Mouse (Mus musculus): ENCODE measurements around the gene Sema4d. TPM values are rescaled to one million over a fixed set of nuclear protein-coding genes. Genes with fewer than 3 reads are reported as not detected.
A peak's percentile ranks its signal among the peaks of the same experiment; 100 is the strongest.

The Sema4d gene
- polyA plus RNA-seq, 1 experiment: 23.0 TPM

- TF ChIP-seq CTCF (IDR thresholded peaks at IDR 0.05; ENCODE audit: control insufficient read depth, insufficient read depth, low read length) (no peak), POLR2A (IDR thresholded peaks at IDR 0.05; ENCODE audit: borderline replicate concordance, control insufficient read depth, low read depth, low read length) (0 out of 2 replicates have a peak, but pooled peaks have one; percentile 38)
- H3K4me1 ChIP-seq (ENCODE audit: control insufficient read depth, insufficient read depth, low read length): peaks cover 5% of the 10 kb centered on the region
- peak overlapping the region; percentile 81 for H3K27ac ChIP-seq (ENCODE audit: control insufficient read depth, insufficient read depth, low read depth, low read length, poor library complexity)
- peak overlapping the region; percentile 87 for H3K4me3 ChIP-seq (replicated peaks; ENCODE audit: control insufficient read depth, low read depth, low read length)
- WGBS: 27% methylated on average over 11 of the region's 11 CpGs
Measured at GRCm38 (mm10) chr13:51792135-51792573, 1.4 kb downstream of the Sema4d start.

- Histone ChIP-seq H3K27ac (ENCODE audit: control insufficient read depth, insufficient read depth, low read depth, low read length, poor library complexity) (no peak overlapping the region), H3K4me1 (ENCODE audit: control insufficient read depth, insufficient read depth, low read length) (peaks cover 5% of the 10 kb centered on the region), H3K4me3 (replicated peaks; ENCODE audit: control insufficient read depth, low read depth, low read length) (peak overlapping the region; percentile 87)
- TF ChIP-seq POLR2A (IDR thresholded peaks at IDR 0.05; ENCODE audit: borderline replicate concordance, control insufficient read depth, low read depth, low read length): no peak
- TF ChIP-seq CTCF (IDR thresholded peaks at IDR 0.05; ENCODE audit: control insufficient read depth, insufficient read depth, low read length): no peak
- WGBS: 79% methylated on average over 3 of the region's 3 CpGs
Measured at GRCm38 (mm10) chr13:51791604-51792003, 1.9 kb downstream of the Sema4d start.

GRCm38 (mm10) chr13:51790793-51791192 lies 2.8 kb downstream of the Sema4d start:
- peak overlapping the region; percentile 14; the same call in 1 of the 2 replicates for H3K27ac ChIP-seq (ENCODE audit: control insufficient read depth, insufficient read depth, low read depth, low read length, poor library complexity)
- peaks cover 5% of the 10 kb centered on the region for H3K4me1 ChIP-seq (ENCODE audit: control insufficient read depth, insufficient read depth, low read length)
- 57% methylated on average over 5 of the region's 5 CpGs for WGBS
- TF ChIP-seq CTCF (IDR thresholded peaks at IDR 0.05; ENCODE audit: control insufficient read depth, insufficient read depth, low read length) (no peak), POLR2A (IDR thresholded peaks at IDR 0.05; ENCODE audit: borderline replicate concordance, control insufficient read depth, low read depth, low read length) (no peak)
- H3K4me3 ChIP-seq (replicated peaks; ENCODE audit: control insufficient read depth, low read depth, low read length): no peak overlapping the region

- no peak for TF ChIP-seq POLR2A (IDR thresholded peaks at IDR 0.05; ENCODE audit: borderline replicate concordance, control insufficient read depth, low read depth, low read length)
- TF ChIP-seq CTCF (IDR thresholded peaks at IDR 0.05; ENCODE audit: control insufficient read depth, insufficient read depth, low read length): no peak
- peaks cover 5% of the 10 kb centered on the region for H3K4me1 ChIP-seq (ENCODE audit: control insufficient read depth, insufficient read depth, low read length)
- WGBS: 80% methylated on average over 2 of the region's 2 CpGs
- H3K4me3 ChIP-seq (replicated peaks; ENCODE audit: control insufficient read depth, low read depth, low read length): no peak overlapping the region
- H3K27ac ChIP-seq (ENCODE audit: control insufficient read depth, insufficient read depth, low read depth, low read length, poor library complexity): no peak overlapping the region
Measured at GRCm38 (mm10) chr13:51787858-51788257, 5.7 kb downstream of the Sema4d start.

- TF ChIP-seq POLR2A (IDR thresholded peaks at IDR 0.05; ENCODE audit: borderline replicate concordance, control insufficient read depth, low read depth, low read length): no peak
- no peak for TF ChIP-seq CTCF (IDR thresholded peaks at IDR 0.05; ENCODE audit: control insufficient read depth, insufficient read depth, low read length)
- Histone ChIP-seq H3K4me1 (ENCODE audit: control insufficient read depth, insufficient read depth, low read length) (peaks cover 6% of the 10 kb centered on the region), H3K27ac (ENCODE audit: control insufficient read depth, insufficient read depth, low read depth, low read length, poor library complexity) (no peak overlapping the region), H3K4me3 (replicated peaks; ENCODE audit: control insufficient read depth, low read depth, low read length) (no peak overlapping the region)
- 82% methylated on average over 4 of the region's 4 CpGs for WGBS
Measured at GRCm38 (mm10) chr13:51786616-51787015, 6.9 kb downstream of the Sema4d start.

- peaks cover 9% of the 10 kb centered on the region for H3K4me1 ChIP-seq (ENCODE audit: control insufficient read depth, insufficient read depth, low read length)
- 54% methylated on average over 8 of the region's 8 CpGs for WGBS
Measured at GRCm38 (mm10) chr13:51784476-51784875, 9.1 kb downstream of the Sema4d start.

GRCm38 (mm10) chr13:51783857-51784256 lies 9.7 kb downstream of the Sema4d start:
- 85% methylated on average over 6 of the region's 6 CpGs for WGBS
- H3K4me3 ChIP-seq (replicated peaks; ENCODE audit: control insufficient read depth, low read depth, low read length): no peak overlapping the region
- peaks cover 12% of the 10 kb centered on the region for H3K4me1 ChIP-seq (ENCODE audit: control insufficient read depth, insufficient read depth, low read length)
- no peak overlapping the region for H3K27ac ChIP-seq (ENCODE audit: control insufficient read depth, insufficient read depth, low read depth, low read length, poor library complexity)
- TF ChIP-seq CTCF (IDR thresholded peaks at IDR 0.05; ENCODE audit: control insufficient read depth, insufficient read depth, low read length) (no peak), POLR2A (IDR thresholded peaks at IDR 0.05; ENCODE audit: borderline replicate concordance, control insufficient read depth, low read depth, low read length) (no peak)

More at GRCm38 (mm10) chr13:51784476-51784875, 9.1 kb downstream of the Sema4d start:
- no peak overlapping the region for H3K4me3 ChIP-seq (replicated peaks; ENCODE audit: control insufficient read depth, low read depth, low read length)
- no peak for TF ChIP-seq CTCF (IDR thresholded peaks at IDR 0.05; ENCODE audit: control insufficient read depth, insufficient read depth, low read length)
- no peak for TF ChIP-seq POLR2A (IDR thresholded peaks at IDR 0.05; ENCODE audit: borderline replicate concordance, control insufficient read depth, low read depth, low read length)
- no peak overlapping the region for H3K27ac ChIP-seq (ENCODE audit: control insufficient read depth, insufficient read depth, low read depth, low read length, poor library complexity)

GRCm38 (mm10) chr13:51780509-51781155 lies 12.9 kb downstream of the Sema4d start:
- no peak for TF ChIP-seq CTCF (IDR thresholded peaks at IDR 0.05; ENCODE audit: control insufficient read depth, insufficient read depth, low read length)
- no peak for TF ChIP-seq POLR2A (IDR thresholded peaks at IDR 0.05; ENCODE audit: borderline replicate concordance, control insufficient read depth, low read depth, low read length)
- Histone ChIP-seq H3K4me1 (ENCODE audit: control insufficient read depth, insufficient read depth, low read length) (peaks cover 12% of the 10 kb centered on the region), H3K4me3 (replicated peaks; ENCODE audit: control insufficient read depth, low read depth, low read length) (no peak overlapping the region), H3K27ac (ENCODE audit: control insufficient read depth, insufficient read depth, low read depth, low read length, poor library complexity) (peak overlapping the region; percentile 20)
- 58% methylated on average over 10 of the region's 10 CpGs for WGBS
